Mouse (Mus musculus) forebrain, postnatal 0 days (tissue): ENCODE data around the gene Mtg1. TPM values are rescaled to one million over a fixed set of nuclear protein-coding genes. Genes with fewer than 3 reads are reported as not detected.

ENCODE experiments used
- ATAC-seq: fragments of 200-750 bp; cut with Nextera tagmentation; 2 replicates; pipeline ENCODE4 v1.8.0; 2017; ENCODE audit warnings: mild to moderate bottlenecking, moderate library complexity
- DNase-seq: peaks from one replicate; pipeline ENCODE4 v3.0.0-alpha.2; 2015
- H3K27ac ChIP-seq: fragments of 300-500 bp; sonication (generic); 2 replicates; pipeline ENCODE4 v1.5.1; 2014; ENCODE audit warnings: low read depth, mild to moderate bottlenecking, antibody characterized with exemption, low read length, moderate library complexity, mixed read lengths
- H3K27me3 ChIP-seq: fragments of 300-500 bp; sonication (generic); 2 replicates; pipeline ENCODE4 v1.6.1; 2014; ENCODE audit warnings: mild to moderate bottlenecking, low read length, mixed read lengths; ENCODE audit not compliant: insufficient read depth
- H3K36me3 ChIP-seq: fragments of 300-500 bp; sonication (generic); 2 replicates; pipeline ENCODE4 v1.6.1; 2014; ENCODE audit warnings: mild to moderate bottlenecking, moderate library complexity; ENCODE audit not compliant: insufficient read depth
- H3K4me1 ChIP-seq: fragments of 300-500 bp; sonication (generic); 2 replicates; pipeline ENCODE4 v1.6.1; 2014; ENCODE audit warnings: antibody characterized with exemption; ENCODE audit not compliant: insufficient read depth
- H3K4me2 ChIP-seq: fragments of 300-500 bp; sonication (generic); 2 replicates; pipeline ENCODE4 v1.6.1; 2014; ENCODE audit warnings: low read depth, mild to moderate bottlenecking, moderate library complexity
- H3K4me3 ChIP-seq: fragments of 300-500 bp; sonication (generic); 2 replicates; pipeline ENCODE4 v1.5.1; 2014; ENCODE audit warnings: low read depth, low read length, mixed read lengths
- H3K9ac ChIP-seq: fragments of 300-500 bp; sonication (generic); 2 replicates; pipeline ENCODE4 v1.6.1; 2014; ENCODE audit warnings: mild to moderate bottlenecking
- H3K9me3 ChIP-seq: fragments of 300-500 bp; sonication (generic); 2 replicates; pipeline ENCODE4 v1.6.1; 2016; ENCODE audit warnings: low read length
- CTCF ChIP-seq: sonication (generic); IDR thresholded peaks from 2 replicates; pipeline ENCODE4 v1.5.1; 2016; ENCODE audit warnings: antibody characterized with exemption, control low read depth, low read depth
- WGBS: fragments of 180-500 bp; shearing (Covaris S2); extraction: QIAGEN DNeasy Blood & Tissue Kit; methylation state at CpG from one replicate; pipeline ENCODE4 v1.1.7; 2014; 5-methylcytosine and 5-hydroxymethylcytosine counted together
- polyA plus RNA-seq: library from polyadenylated mRNA; unstranded; fragments of >200 nt; fragmentation: Nextera tagmentation; extraction: Ambion mirVana; gene quantifications from 2 replicates; pipeline ENCODE4 v1.2.1, GENCODE M21; 2015
- total RNA-seq: library from RNA; depleted of rRNA; stranded (reverse); fragments of >200 nt; gene quantifications from 2 replicates; pipeline ENCODE4 v1.2.3, GENCODE M21; 2014; rRNA removed

Mtg1 gene
- total and polyA plus RNA-seq, 2 experiments from 2014 or later, result 14.2 to 33.7 TPM

DNA sequence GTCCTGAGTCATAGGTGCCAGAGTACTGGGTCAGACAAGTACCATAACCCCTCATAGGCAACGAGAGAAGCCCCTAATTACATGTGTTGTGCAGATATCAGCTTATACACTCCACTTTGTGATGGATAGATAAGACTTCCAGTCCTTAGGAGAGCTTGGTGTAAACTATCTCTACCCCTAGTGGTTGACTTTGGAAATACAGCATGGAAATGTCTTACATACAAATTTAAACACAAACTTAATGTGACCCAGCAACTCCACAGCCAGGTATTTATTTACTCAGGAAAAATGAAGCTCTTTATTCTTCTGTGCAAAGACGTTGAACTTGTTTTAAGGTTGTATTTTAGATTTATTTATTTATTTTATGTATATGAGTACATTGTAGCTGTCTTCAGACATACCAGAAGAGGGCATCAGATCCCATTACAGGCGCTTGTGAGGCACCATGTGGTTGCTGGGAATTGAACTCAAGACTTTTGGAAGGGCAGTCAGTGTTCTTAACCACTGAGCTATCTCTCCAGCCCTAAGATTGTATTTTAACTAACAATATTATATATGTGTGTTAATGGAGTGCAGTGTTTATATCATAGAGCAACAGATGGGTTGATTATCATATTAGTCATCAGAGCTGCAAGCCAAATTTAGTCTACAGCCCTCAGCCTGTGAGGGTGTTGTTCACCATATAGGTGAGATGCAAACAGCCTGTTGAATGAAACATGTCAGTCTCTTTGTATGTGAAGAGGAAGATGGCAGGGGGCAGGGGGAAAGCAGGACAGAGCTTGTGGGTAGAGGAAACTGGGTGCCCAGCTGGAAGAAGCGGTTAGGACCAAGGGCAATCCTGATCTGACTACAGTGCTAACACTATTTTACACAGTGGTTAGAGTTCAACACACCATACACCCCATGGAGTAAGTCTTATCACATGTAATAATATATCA is 51.3 kb downstream of the Mtg1 start:
- H3K4me3 ChIP-seq, result no peak overlapping the region
- ATAC-seq (no peak), DNase-seq (peak; percentile 39)
- H3K4me2 ChIP-seq, result no peak overlapping the region
- no peaks in the 10 kb centered on the region for H3K27me3 ChIP-seq
- no peaks in the 10 kb centered on the region for H3K36me3 ChIP-seq
- no peak overlapping the region for H3K9ac ChIP-seq
- H3K9me3 ChIP-seq, result no peaks in the 10 kb centered on the region
- 63% methylated on average over 4 of the region's 4 CpGs for WGBS
- no peaks in the 10 kb centered on the region for H3K4me1 ChIP-seq
- H3K27ac ChIP-seq, result no peak overlapping the region
- peak; percentile 57 for TF ChIP-seq CTCF

DNA sequence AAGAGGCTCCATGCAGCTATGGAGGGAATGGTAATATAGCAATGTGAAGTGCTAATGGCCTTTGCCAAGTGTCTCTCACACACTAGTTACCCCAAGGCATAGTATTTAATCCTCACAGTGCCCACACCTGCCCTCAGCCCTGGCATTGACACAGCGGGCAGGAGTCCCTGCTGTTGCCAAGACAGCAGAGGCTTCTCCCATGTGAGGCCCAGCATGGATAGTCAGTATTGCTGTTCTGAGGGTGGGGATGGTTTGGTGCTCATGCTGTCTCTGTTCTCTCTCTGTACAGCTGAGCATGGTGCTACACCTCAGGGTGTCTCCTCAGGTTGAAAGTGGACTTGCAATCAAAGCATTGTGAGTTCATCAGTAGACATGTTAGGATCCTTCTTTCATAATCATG is 53.1 kb downstream of the Mtg1 start:
- Histone ChIP-seq H3K27me3 (no peaks in the 10 kb centered on the region), H3K36me3 (no peaks in the 10 kb centered on the region), H3K4me1 (no peaks in the 10 kb centered on the region), H3K9ac (no peak overlapping the region), H3K4me2 (no peak overlapping the region), H3K9me3 (no peaks in the 10 kb centered on the region), H3K4me3 (no peak overlapping the region), H3K27ac (no peak overlapping the region)
- DNase-seq (no peak), ATAC-seq (no peak)
- 92% methylated on average over 1 of the region's 1 CpGs for WGBS
- no peak for TF ChIP-seq CTCF

DNA sequence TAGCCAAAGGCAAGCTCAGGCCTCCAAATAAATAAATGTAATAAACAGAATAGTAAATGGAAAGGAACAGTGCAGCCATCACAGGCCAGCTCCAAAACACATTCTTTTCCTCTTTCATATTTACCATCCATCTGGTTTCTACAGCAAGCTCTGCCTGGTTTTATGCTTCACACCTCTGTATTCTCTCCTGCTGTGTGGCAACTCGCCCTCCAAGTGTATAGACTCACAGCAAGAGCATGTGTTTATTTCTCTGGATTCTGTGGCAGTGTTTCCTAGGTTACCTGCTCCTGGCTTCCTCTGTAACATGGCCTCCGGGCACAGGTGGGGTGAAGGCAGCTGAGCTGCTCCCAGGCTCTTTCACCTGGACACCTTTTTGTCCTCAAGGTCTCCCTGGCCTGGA is 55.1 kb downstream of the Mtg1 start:
- Histone ChIP-seq H3K36me3 (no peaks in the 10 kb centered on the region), H3K4me3 (no peak overlapping the region), H3K4me2 (no peak overlapping the region), H3K27ac (no peak overlapping the region), H3K9me3 (no peaks in the 10 kb centered on the region), H3K4me1 (no peaks in the 10 kb centered on the region), H3K27me3 (no peaks in the 10 kb centered on the region), H3K9ac (no peak overlapping the region)
- ATAC-seq (no peak), DNase-seq (no peak)
- TF ChIP-seq CTCF, result no peak
- 51% methylated on average over 2 of the region's 2 CpGs for WGBS

DNA sequence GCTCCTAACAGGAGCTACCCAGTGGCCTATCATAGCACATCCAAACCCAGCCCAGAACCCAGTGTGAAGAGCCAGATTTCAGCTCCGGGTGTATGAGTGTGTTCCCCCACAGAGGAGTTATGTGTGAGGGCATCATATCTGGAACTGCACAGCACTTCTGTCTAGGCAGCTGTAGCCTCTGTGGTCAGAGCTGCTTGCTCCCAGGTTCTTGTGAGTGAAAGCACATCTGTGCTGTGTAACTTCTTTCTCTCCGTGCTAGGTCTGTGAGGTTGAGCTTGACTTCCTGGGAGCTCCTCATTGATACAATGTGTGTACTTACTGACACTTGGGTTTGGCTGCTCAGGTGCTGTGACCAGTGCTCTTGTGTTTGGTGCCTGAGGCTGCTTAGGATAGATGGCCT is 55.5 kb downstream of the Mtg1 start:
- Histone ChIP-seq H3K27me3 (no peaks in the 10 kb centered on the region), H3K4me3 (no peak overlapping the region), H3K9me3 (no peaks in the 10 kb centered on the region), H3K4me1 (no peaks in the 10 kb centered on the region), H3K4me2 (no peak overlapping the region), H3K27ac (no peak overlapping the region), H3K36me3 (no peaks in the 10 kb centered on the region), H3K9ac (no peak overlapping the region)
- no peak for TF ChIP-seq CTCF
- 86% methylated on average over 2 of the region's 2 CpGs for WGBS
- ATAC-seq (no peak), DNase-seq (no peak)

DNA sequence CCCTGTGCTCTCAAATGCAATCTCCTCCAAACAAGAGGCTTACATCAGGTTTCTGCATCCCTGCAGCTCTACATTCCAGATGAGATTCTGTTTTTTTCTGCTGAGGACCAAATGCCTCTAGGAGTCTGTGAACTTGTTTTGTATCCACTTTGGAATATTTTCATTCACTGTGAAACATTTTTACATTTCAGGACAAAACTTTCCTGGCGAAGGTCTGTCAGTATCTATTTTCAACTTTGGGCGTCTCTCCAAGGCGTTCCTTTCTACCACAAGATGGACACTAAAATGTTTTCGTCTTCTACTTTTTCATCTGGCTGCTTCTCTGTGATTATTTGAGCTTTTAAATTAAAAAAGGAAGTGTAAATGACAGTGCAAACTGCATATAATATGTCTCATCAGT is 56.7 kb downstream of the Mtg1 start:
- DNase-seq, result no peak
- no peak for ATAC-seq
- Histone ChIP-seq H3K9ac (no peak overlapping the region), H3K4me2 (no peak overlapping the region), H3K36me3 (no peaks in the 10 kb centered on the region), H3K27me3 (no peaks in the 10 kb centered on the region), H3K27ac (no peak overlapping the region), H3K9me3 (no peaks in the 10 kb centered on the region), H3K4me3 (no peak overlapping the region), H3K4me1 (no peaks in the 10 kb centered on the region)
- 80% methylated on average over 4 of the region's 4 CpGs for WGBS
- TF ChIP-seq CTCF, result no peak

DNA sequence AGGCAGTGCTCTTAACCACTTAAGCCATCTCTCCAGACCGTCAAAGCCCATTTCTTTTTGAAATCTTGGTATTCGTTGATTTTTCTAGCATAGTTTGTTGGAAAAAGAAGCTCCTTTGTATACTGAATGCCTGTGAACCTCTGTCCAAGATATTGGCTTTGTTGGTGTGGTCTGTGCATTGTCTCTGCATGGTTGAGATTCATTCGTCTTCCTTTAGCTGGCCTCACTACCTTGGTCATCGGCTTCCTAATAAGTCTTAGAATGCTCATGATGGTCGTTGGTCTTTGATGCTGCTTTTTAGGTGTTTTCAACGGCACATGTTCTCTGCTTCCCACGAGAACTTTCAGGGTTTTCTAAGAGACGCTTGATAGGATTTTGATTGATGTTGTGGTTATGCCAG is 58.6 kb downstream of the Mtg1 start:
- 84% methylated on average over 8 of the region's 8 CpGs for WGBS

More for the DNA sequence above, 58.6 kb downstream of the Mtg1 start:
- Histone ChIP-seq H3K4me2 (no peak overlapping the region), H3K4me3 (no peak overlapping the region), H3K4me1 (no peaks in the 10 kb centered on the region), H3K9ac (no peak overlapping the region), H3K27ac (no peak overlapping the region), H3K9me3 (no peaks in the 10 kb centered on the region), H3K27me3 (no peaks in the 10 kb centered on the region), H3K36me3 (no peaks in the 10 kb centered on the region)
- DNase-seq, result no peak
- no peak for TF ChIP-seq CTCF
- ATAC-seq, result no peak

Other genes starting within 250 kb of the Mtg1 start
- gene Kndc1, start 242.9 kb upstream of the Mtg1 start, total RNA-seq, result 28.9 and 48.4 TPM in 2 replicates
- 7.1 and 10.0 TPM in 2 replicates for gene Kndc1, start 242.9 kb upstream of the Mtg1 start, polyA plus RNA-seq
- gene Utf1, start 193.8 kb upstream of the Mtg1 start, total RNA-seq, result not detected in 2 replicates
- not detected in 2 replicates for gene Utf1, start 193.8 kb upstream of the Mtg1 start, polyA plus RNA-seq
- gene 6430531B16Rik, start 158.8 kb upstream of the Mtg1 start, total RNA-seq, result 1.6 and 2.7 TPM in 2 replicates
- 1.3 and 2.0 TPM in 2 replicates for gene 6430531B16Rik, start 158.8 kb upstream of the Mtg1 start, polyA plus RNA-seq
- 2.6 and 3.4 TPM in 2 replicates for gene Adam8, start 145.0 kb upstream of the Mtg1 start, total RNA-seq
- gene Adam8, start 145.0 kb upstream of the Mtg1 start, polyA plus RNA-seq, result 0.47 TPM in 2 replicates
- 49.8 and 56.1 TPM in 2 replicates for gene Zfp511, start 101.2 kb upstream of the Mtg1 start, total RNA-seq
- gene Zfp511, start 101.2 kb upstream of the Mtg1 start, polyA plus RNA-seq, result 66.1 and 74.3 TPM in 2 replicates
- gene Tubgcp2, start 100.9 kb upstream of the Mtg1 start, total RNA-seq, result 67.3 and 79.8 TPM in 2 replicates
- gene Tubgcp2, start 100.9 kb upstream of the Mtg1 start, polyA plus RNA-seq, result 57.8 and 68.1 TPM in 2 replicates
- 0.48 and 1.2 TPM in 2 replicates for gene Msx3, start 88.5 kb upstream of the Mtg1 start, total RNA-seq
- gene Msx3, start 88.5 kb upstream of the Mtg1 start, polyA plus RNA-seq, result 0.53 and 1.5 TPM in 2 replicates
- gene Caly, start 55.0 kb upstream of the Mtg1 start, total RNA-seq, result 259 and 284 TPM in 2 replicates
- 348 and 396 TPM in 2 replicates for gene Caly, start 55.0 kb upstream of the Mtg1 start, polyA plus RNA-seq
- not detected in 2 replicates for gene Prap1, start 44.2 kb upstream of the Mtg1 start, total RNA-seq
- gene Prap1, start 44.2 kb upstream of the Mtg1 start, polyA plus RNA-seq, result not detected in 2 replicates
- gene Fuom, start 35.1 kb upstream of the Mtg1 start, total RNA-seq, result 15.7 and 23.0 TPM in 2 replicates
- gene Fuom, start 35.1 kb upstream of the Mtg1 start, polyA plus RNA-seq, result 26.9 and 28.4 TPM in 2 replicates
- 8.8 and 10.5 TPM in 2 replicates for gene Paox, start 21.8 kb upstream of the Mtg1 start, total RNA-seq
- gene Paox, start 21.8 kb upstream of the Mtg1 start, polyA plus RNA-seq, result 6.0 and 7.5 TPM in 2 replicates
- 84.0 and 103 TPM in 2 replicates for gene Echs1, start 21.1 kb upstream of the Mtg1 start, total RNA-seq
- 113 and 116 TPM in 2 replicates for gene Echs1, start 21.1 kb upstream of the Mtg1 start, polyA plus RNA-seq
- gene Sprn, start 17.3 kb downstream of the Mtg1 start, total RNA-seq, result 64.0 and 74.4 TPM in 2 replicates
- 32.6 and 43.5 TPM in 2 replicates for gene Sprn, start 17.3 kb downstream of the Mtg1 start, polyA plus RNA-seq
- not detected in 2 replicates for gene Olfr522, start 27.2 kb downstream of the Mtg1 start, total RNA-seq
- not detected in 2 replicates for gene Olfr522, start 27.2 kb downstream of the Mtg1 start, polyA plus RNA-seq
- gene Olfr523, start 35.7 kb downstream of the Mtg1 start, total RNA-seq, result not detected in 2 replicates
- not detected in 2 replicates for gene Olfr523, start 35.7 kb downstream of the Mtg1 start, polyA plus RNA-seq
- not detected in 2 replicates for gene Olfr524, start 68.4 kb downstream of the Mtg1 start, total RNA-seq
- gene Olfr524, start 68.4 kb downstream of the Mtg1 start, polyA plus RNA-seq, result not detected in 2 replicates
- 0.08 TPM in 1 of 2 replicates, not detected in the other for gene Cd163l1, start 80.7 kb downstream of the Mtg1 start, total RNA-seq
- not detected in 2 replicates for gene Cd163l1, start 80.7 kb downstream of the Mtg1 start, polyA plus RNA-seq
- not detected in 2 replicates for gene 5830411N06Rik, start 109.7 kb downstream of the Mtg1 start, total RNA-seq
- gene 5830411N06Rik, start 109.7 kb downstream of the Mtg1 start, polyA plus RNA-seq, result not detected in 2 replicates
- gene Olfr525, start 183.3 kb downstream of the Mtg1 start, total RNA-seq, result not detected in 2 replicates
- gene Olfr525, start 183.3 kb downstream of the Mtg1 start, polyA plus RNA-seq, result not detected in 2 replicates
- not detected in 2 replicates for gene Olfr527, start 196.5 kb downstream of the Mtg1 start, total RNA-seq
- gene Olfr527, start 196.5 kb downstream of the Mtg1 start, polyA plus RNA-seq, result not detected in 2 replicates
- gene Olfr60, start 224.1 kb downstream of the Mtg1 start, total RNA-seq, result not detected in 2 replicates
- gene Olfr60, start 224.1 kb downstream of the Mtg1 start, polyA plus RNA-seq, result not detected in 2 replicates
- gene Olfr530, start 238.8 kb downstream of the Mtg1 start, total RNA-seq, result not detected in 2 replicates
- not detected in 2 replicates for gene Olfr530, start 238.8 kb downstream of the Mtg1 start, polyA plus RNA-seq